Mouse (Mus musculus) neural tube, embryonic 14.5 days (tissue): Measurements from ENCODE around the gene Arhgap4. TPM values are rescaled to one million over a fixed set of nuclear protein-coding genes. Genes with fewer than 3 reads are reported as not detected.

Experiments used
- polyA plus RNA-seq: library from polyadenylated mRNA; unstranded; fragments of >200 nt; fragmentation: Nextera tagmentation; extraction: Ambion mirVana; gene quantifications from 2 replicates; pipeline ENCODE4 v1.2.1, GENCODE M21; 2014

Arhgap4 gene
- polyA plus RNA-seq, 1 experiment from 2014 or later: 3.3 TPM

Other genes starting within 250 kb of the Arhgap4 start
- 9.7 and 11.6 TPM in 2 replicates for gene Slc6a8, start 248.7 kb downstream of the Arhgap4 start, polyA plus RNA-seq
- 112 and 132 TPM in 2 replicates for gene Bcap31, start 205.7 kb downstream of the Arhgap4 start, polyA plus RNA-seq
- gene Abcd1, start 205.3 kb downstream of the Arhgap4 start, polyA plus RNA-seq: 9.2 and 10.2 TPM in 2 replicates
- 0.07 and 0.73 TPM in 2 replicates for gene Plxnb3, start 164.8 kb downstream of the Arhgap4 start, polyA plus RNA-seq
- 1.2 and 2.4 TPM in 2 replicates for gene Srpk3, start 147.5 kb downstream of the Arhgap4 start, polyA plus RNA-seq
- gene Idh3g, start 135.0 kb downstream of the Arhgap4 start, polyA plus RNA-seq: 264 and 309 TPM in 2 replicates
- gene Ssr4, start 134.8 kb downstream of the Arhgap4 start, polyA plus RNA-seq: 169 and 171 TPM in 2 replicates
- 5.4 and 6.5 TPM in 2 replicates for gene Pdzd4, start 96.9 kb downstream of the Arhgap4 start, polyA plus RNA-seq
- gene Avpr2, start 29.8 kb downstream of the Arhgap4 start, polyA plus RNA-seq: 0.09 TPM in 1 of 2 replicates, not detected in the other
- 107 and 136 TPM in 2 replicates for gene L1cam, start 25.8 kb downstream of the Arhgap4 start, polyA plus RNA-seq
- 94.5 and 106 TPM in 2 replicates for gene Naa10, start 74 bp upstream of the Arhgap4 start, polyA plus RNA-seq
- 6.5 and 7.9 TPM in 2 replicates for gene Renbp, start 9.0 kb upstream of the Arhgap4 start, polyA plus RNA-seq
- 59.6 and 63.5 TPM in 2 replicates for gene Hcfc1, start 44.5 kb upstream of the Arhgap4 start, polyA plus RNA-seq
- gene Irak1, start 102.0 kb upstream of the Arhgap4 start, polyA plus RNA-seq: 31.3 and 39.7 TPM in 2 replicates
- not detected in 2 replicates for gene Opn1mw, start 205.6 kb upstream of the Arhgap4 start, polyA plus RNA-seq
- gene Mecp2, start 213.5 kb upstream of the Arhgap4 start, polyA plus RNA-seq: 16.3 and 16.4 TPM in 2 replicates
- gene Tex28, start 246.0 kb upstream of the Arhgap4 start, polyA plus RNA-seq: not detected in 2 replicates